Mouse (Mus musculus): ENCODE data around the gene Il19.

The Il19 gene

DNA sequence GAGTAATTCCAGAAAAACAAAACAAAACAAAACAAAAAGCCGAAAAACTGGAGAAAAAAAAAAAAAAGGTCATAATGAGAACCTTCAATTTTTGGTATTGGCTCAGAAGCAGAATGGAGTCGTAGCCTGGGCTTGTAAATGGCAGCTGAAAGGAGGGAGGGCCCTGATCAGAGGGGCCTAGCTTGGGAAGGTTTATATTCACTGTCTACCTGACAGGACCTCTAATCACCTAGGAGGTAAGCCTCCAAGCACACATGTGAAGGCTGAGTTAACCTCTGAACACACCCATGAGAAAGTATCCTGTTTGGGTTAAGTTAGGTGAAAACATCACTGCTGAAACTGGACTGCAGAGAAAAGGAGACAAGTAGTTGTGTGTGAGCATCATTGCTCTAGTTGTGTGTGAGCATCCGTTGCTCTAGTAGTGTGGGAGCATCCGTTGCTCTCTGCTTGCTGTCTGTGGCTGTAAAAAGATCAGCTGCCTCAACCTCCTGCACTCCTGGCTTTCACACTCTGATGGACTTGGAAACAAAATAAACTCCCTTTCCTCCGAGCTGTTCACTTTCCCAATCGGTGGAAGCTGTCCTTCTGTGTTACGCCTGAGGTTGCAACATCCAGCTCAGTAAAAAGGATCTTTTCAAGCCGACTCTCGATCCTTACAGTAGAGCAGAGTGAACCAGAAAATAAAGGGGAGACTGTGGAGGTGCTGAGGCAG, 46.4 kb downstream of the Il19 start:
- TF ChIP-seq POU5F1 (IDR thresholded peaks at IDR 0.05; ENCODE audit: borderline replicate concordance, low read length) (no peak), NANOG (IDR thresholded peaks at IDR 0.05; ENCODE audit: borderline replicate concordance, low read length) (no peak), CTCF (conservative IDR thresholded peaks at IDR 0.05; ENCODE audit: low read length) (no peak)
- H3K4me1 ChIP-seq (replicated peaks; ENCODE audit: low read depth, low read length) = no peaks in the 10 kb centered on the region
- no peaks in the 10 kb centered on the region for H3K36me3 ChIP-seq (ENCODE audit: insufficient read depth, low read length)
- H3K27me3 ChIP-seq (ENCODE audit: insufficient read depth, low read length) = 0 out of 2 replicates have a peak, but pooled peaks cover 4% of the 10 kb centered on the region
- no peaks in the 10 kb centered on the region for H3K9me3 ChIP-seq (ENCODE audit: low read length)
- H3K4me3 ChIP-seq (replicated peaks; ENCODE audit: low read length) = no peak overlapping the region

- Histone ChIP-seq H3K36me3 (ENCODE audit: insufficient read depth, low read length) (no peaks in the 10 kb centered on the region), H3K9me3 (ENCODE audit: low read length) (no peaks in the 10 kb centered on the region), H3K4me3 (replicated peaks; ENCODE audit: low read length) (no peak overlapping the region), H3K27me3 (ENCODE audit: insufficient read depth, low read length) (0 out of 2 replicates have a peak, but pooled peaks cover 4% of the 10 kb centered on the region), H3K4me1 (replicated peaks; ENCODE audit: low read depth, low read length) (no peaks in the 10 kb centered on the region)
- TF ChIP-seq POU5F1 (IDR thresholded peaks at IDR 0.05; ENCODE audit: borderline replicate concordance, low read length) = no peak
- no peak for TF ChIP-seq CTCF (conservative IDR thresholded peaks at IDR 0.05; ENCODE audit: low read length)
- TF ChIP-seq NANOG (IDR thresholded peaks at IDR 0.05; ENCODE audit: borderline replicate concordance, low read length) = no peak
These were observed 47.5 kb downstream of the Il19 start for GRCm38 (mm10) chr1:130892446-130892845.

DNA sequence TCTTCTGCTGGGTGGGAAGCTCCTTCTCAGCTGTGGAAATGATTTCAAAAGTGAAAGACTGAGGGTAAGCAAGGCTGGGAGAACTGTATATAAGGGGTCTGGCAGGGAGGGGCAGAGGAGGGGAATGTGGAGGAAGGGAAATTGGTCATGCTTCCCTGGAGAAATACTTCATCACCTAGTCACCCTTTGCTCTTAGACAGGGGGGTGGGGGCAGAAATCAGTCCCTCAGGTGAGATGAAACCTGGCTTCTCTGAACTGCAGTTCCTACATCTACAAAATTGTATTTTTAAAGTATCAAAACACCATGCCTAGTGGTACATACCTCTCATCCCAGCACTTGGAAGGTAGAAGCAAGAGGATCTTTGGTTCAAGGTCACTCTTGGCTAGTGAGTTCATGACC, 52.6 kb downstream of the Il19 start, which contains the start of gene Il24:
Gene Il24, minus strand, starts transcription at position 101 of the 400 bp plus-strand sequence.
- H3K4me3 ChIP-seq (replicated peaks; ENCODE audit: low read length) = no peak within 1 kb of the TSS
- H3K36me3 ChIP-seq (ENCODE audit: insufficient read depth, low read length) = no peaks in the 10 kb centered on the region
- H3K9me3 ChIP-seq (ENCODE audit: low read length) = no peaks in the 10 kb centered on the region
- peaks cover 45% of the 10 kb centered on the region for H3K27me3 ChIP-seq (ENCODE audit: insufficient read depth, low read length)
- no peak for TF ChIP-seq NANOG (IDR thresholded peaks at IDR 0.05; ENCODE audit: borderline replicate concordance, low read length)
- no peak for TF ChIP-seq POU5F1 (IDR thresholded peaks at IDR 0.05; ENCODE audit: borderline replicate concordance, low read length)
- no peak for TF ChIP-seq CTCF (conservative IDR thresholded peaks at IDR 0.05; ENCODE audit: low read length)
- H3K4me1 ChIP-seq (replicated peaks; ENCODE audit: low read depth, low read length) = no peaks in the 10 kb centered on the region

GRCm38 (mm10) chr1:130883146-130883545, 56.8 kb downstream of the Il19 start:
- peaks cover 76% of the 10 kb centered on the region for H3K27me3 ChIP-seq (ENCODE audit: insufficient read depth, low read length)
- no peak overlapping the region for H3K4me3 ChIP-seq (replicated peaks; ENCODE audit: low read length)
- H3K4me1 ChIP-seq (replicated peaks; ENCODE audit: low read depth, low read length) = 0 out of 2 replicates have a peak, but pooled peaks cover 4% of the 10 kb centered on the region
- no peaks in the 10 kb centered on the region for H3K36me3 ChIP-seq (ENCODE audit: insufficient read depth, low read length)
- TF ChIP-seq NANOG (IDR thresholded peaks at IDR 0.05; ENCODE audit: borderline replicate concordance, low read length) (no peak), CTCF (conservative IDR thresholded peaks at IDR 0.05; ENCODE audit: low read length) (no peak), POU5F1 (IDR thresholded peaks at IDR 0.05; ENCODE audit: borderline replicate concordance, low read length) (no peak)
- no peaks in the 10 kb centered on the region for H3K9me3 ChIP-seq (ENCODE audit: low read length)

All from E14TG2a.4 (cell line).